Comparison of ENCODE assay signal across 8 mouse cellular contexts in the genomic region with DNA sequence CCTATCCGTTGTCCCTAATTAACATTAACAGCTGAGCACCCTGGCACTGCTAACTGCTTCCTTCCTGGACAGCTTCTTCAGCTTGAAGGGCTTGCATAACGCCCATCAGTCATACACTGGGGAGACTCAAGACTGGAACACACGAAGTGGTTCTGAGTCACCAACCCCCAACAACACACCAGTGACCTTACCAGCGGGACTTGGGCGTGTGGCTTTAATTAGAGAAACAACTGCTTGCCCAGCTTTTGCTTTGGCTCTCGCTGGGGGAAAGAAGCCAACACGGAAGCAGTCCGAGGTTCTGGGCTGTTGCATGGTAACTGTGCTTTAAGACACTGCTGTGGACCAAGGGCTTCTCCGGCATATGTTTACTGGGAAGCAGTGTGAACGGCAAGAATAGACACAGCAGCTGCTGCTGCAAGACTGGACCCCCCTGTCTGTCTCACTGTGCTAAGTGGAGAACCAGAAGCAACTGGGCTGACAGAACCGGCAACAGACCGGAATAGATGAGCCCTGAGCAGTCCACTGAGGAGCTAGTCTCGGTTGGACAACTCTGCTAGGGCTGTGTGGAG. TPM values are rescaled to one million over a fixed set of nuclear protein-coding genes. Genes with fewer than 3 reads are reported as not detected.
DNase-seq lines count a peak whose midpoint lies in the region; ATAC-seq lines count a peak whose summit lies in the region.

No protein-coding gene starts in this region.

- H3K9ac ChIP-seq in neural tube, embryonic 15.5 days (replicated peaks): no peak overlapping the region
- no peak overlapping the region for H3K9ac ChIP-seq in stomach, embryonic 15.5 days
- H3K9ac ChIP-seq in forebrain, embryonic 15.5 days (replicated peaks): no peak overlapping the region

- 63% methylated on average over 13 of the region's 13 CpGs for WGBS in neural tube, embryonic 15.5 days
- WGBS in stomach, embryonic 15.5 days: 39% methylated on average over 13 of the region's 13 CpGs
- 56% methylated on average over 13 of the region's 13 CpGs for WGBS in forebrain, embryonic 15.5 days

- no peaks in the 10 kb centered on the region for H3K27me3 ChIP-seq in neural tube, embryonic 15.5 days (replicated peaks)
- no peaks in the 10 kb centered on the region for H3K27me3 ChIP-seq in stomach, embryonic 15.5 days (replicated peaks)
- no peaks in the 10 kb centered on the region for H3K27me3 ChIP-seq in forebrain, embryonic 15.5 days

- no peak for DNase-seq in neural tube, embryonic 10.5 days (ENCODE audit: extremely low spot score, low spot score)
- DNase-seq in embryo, embryonic 10 days (ENCODE audit: low spot score): peak; percentile 27
- peak; percentile 82 for DNase-seq in heart, adult 8-10 months (ENCODE audit: low spot score)
- DNase-seq in kidney, postnatal 25 days: peak; percentile 16 to 53
- DNase-seq in lung, postnatal 36 days: peak; percentile 82

- H3K4me2 ChIP-seq in neural tube, embryonic 15.5 days: peak overlapping the region; percentile 2; the same call in 1 of the 2 replicates
- peak overlapping the region; percentile 29 for H3K4me2 ChIP-seq in stomach, embryonic 15.5 days
- no peak overlapping the region; the same call in 1 of the 2 replicates for H3K4me2 ChIP-seq in forebrain, embryonic 15.5 days (replicated peaks)

- H3K4me3 ChIP-seq in neural tube, embryonic 15.5 days (replicated peaks): no peak overlapping the region
- H3K4me3 ChIP-seq in stomach, embryonic 15.5 days (replicated peaks): no peak overlapping the region
- H3K4me3 ChIP-seq in forebrain, embryonic 15.5 days: no peak overlapping the region

- H3K4me1 ChIP-seq in neural tube, embryonic 15.5 days: no peaks in the 10 kb centered on the region
- peaks cover 6% of the 10 kb centered on the region for H3K4me1 ChIP-seq in stomach, embryonic 15.5 days
- H3K4me1 ChIP-seq in forebrain, embryonic 15.5 days: peaks cover 11% of the 10 kb centered on the region

- no peaks in the 10 kb centered on the region for H3K9me3 ChIP-seq in neural tube, embryonic 15.5 days (replicated peaks)
- no peaks in the 10 kb centered on the region for H3K9me3 ChIP-seq in stomach, embryonic 15.5 days
- no peaks in the 10 kb centered on the region for H3K9me3 ChIP-seq in forebrain, embryonic 15.5 days

- no peak overlapping the region for H3K27ac ChIP-seq in neural tube, embryonic 15.5 days (replicated peaks)
- peak overlapping the region; percentile 21; the same call in 1 of the 2 replicates for H3K27ac ChIP-seq in stomach, embryonic 15.5 days
- H3K27ac ChIP-seq in forebrain, embryonic 15.5 days (replicated peaks): no peak overlapping the region

- no peaks in the 10 kb centered on the region for H3K36me3 ChIP-seq in neural tube, embryonic 15.5 days
- no peaks in the 10 kb centered on the region for H3K36me3 ChIP-seq in stomach, embryonic 15.5 days
- H3K36me3 ChIP-seq in forebrain, embryonic 15.5 days: no peaks in the 10 kb centered on the region

- no peak for ATAC-seq in neural tube, embryonic 15.5 days (ENCODE audit: low FRiP score)
- peak; percentile 35 for ATAC-seq in stomach, embryonic 15.5 days (ENCODE audit: insufficient read depth, low FRiP score, low read depth)
- ATAC-seq in forebrain, embryonic 15.5 days (replicated peaks): no peak

RNA-seq across cellular contexts. Expression of gene Gch1, which starts 11.3 kb away (rescaled TPM):
- polyA plus RNA-seq in neural tube, embryonic 15.5 days (2015; fragmentation: Nextera tagmentation; extraction: Ambion mirVana): 2.5 and 4.7 TPM in 2 replicates
- 1 to 10 TPM; 5.5 to 6.8 (median 6.4) TPM for total RNA-seq in heart, adult 8-10 months (2022)
- 7.7 and 8.9 TPM in 2 replicates for polyA plus RNA-seq in stomach, embryonic 15.5 days (2015; fragmentation: Nextera tagmentation; extraction: Ambion mirVana)
- 1.7 and 2.3 TPM in 2 replicates for polyA plus RNA-seq in forebrain, embryonic 15.5 days (2015; fragmentation: Nextera tagmentation; extraction: Ambion mirVana)
